Mouse (Mus musculus): ENCODE results near the gene Ece1. TPM values are rescaled to one million over a fixed set of nuclear protein-coding genes. Genes with fewer than 3 reads are reported as not detected.
A peak's percentile ranks its signal among the peaks of the same experiment; 100 is the strongest.

The Ece1 gene
- 35.0 and 35.2 TPM in 2 replicates for polyA plus RNA-seq (2014; fragmentation: Nextera tagmentation; extraction: Ambion mirVana)

DNA sequence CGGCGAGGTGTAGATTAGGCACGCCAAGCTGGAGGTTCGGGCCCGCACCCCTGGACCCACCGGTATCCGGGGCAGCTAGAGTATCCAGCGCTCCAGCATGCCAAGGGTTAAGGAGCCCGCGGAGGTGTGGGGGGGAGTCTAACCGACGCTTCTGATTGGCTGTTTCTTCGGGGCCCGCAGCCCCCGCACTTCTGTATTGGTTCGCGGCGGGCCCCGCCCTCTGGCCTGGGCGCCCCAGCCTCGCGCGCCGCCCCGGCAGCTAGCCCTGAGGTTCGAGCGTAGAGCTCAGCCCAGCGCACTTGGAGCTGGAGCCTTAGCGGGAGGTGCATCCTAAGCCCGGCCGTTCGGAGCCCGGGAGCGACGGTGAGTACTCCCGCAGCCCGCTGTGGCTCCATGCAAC is at the start of gene Ece1:
Gene Ece1, plus strand, starts transcription at position 219 of the 400 bp plus-strand sequence.
- ATAC-seq (replicated peaks; ENCODE audit: low FRiP score) (peak; percentile 92), DNase-seq (ENCODE audit: low spot score) (peak; percentile 95)
- Histone ChIP-seq H3K27me3 (ENCODE audit: control insufficient read depth, insufficient read depth, low read length) (no peaks in the 10 kb centered on the region; the same call in 1 of the 2 replicates), H3K4me1 (replicated peaks; ENCODE audit: control insufficient read depth, insufficient read depth, low read length) (peaks cover 12% of the 10 kb centered on the region; the same call in 1 of the 2 replicates), H3K36me3 (ENCODE audit: control insufficient read depth, insufficient read depth, low read length) (no peaks in the 10 kb centered on the region), H3K27ac (ENCODE audit: low read depth, low read length) (no peak within 1 kb of the TSS), H3K4me2 (ENCODE audit: low read depth, low read length, severe bottlenecking) (peak within 1 kb of the TSS; percentile 94), H3K9ac (ENCODE audit: low read length) (peak within 1 kb of the TSS; percentile 87), H3K9me3 (ENCODE audit: control insufficient read depth, low read length) (no peaks in the 10 kb centered on the region), H3K4me3 (ENCODE audit: low read depth, low read length) (peak within 1 kb of the TSS; percentile 69)
- under 1% methylated on average over 37 of the region's 37 CpGs for WGBS

GRCm38 (mm10) chr4:137812946-137813708 is 48.9 kb upstream of the Ece1 start:
- no peaks in the 10 kb centered on the region for H3K36me3 ChIP-seq (ENCODE audit: control insufficient read depth, insufficient read depth, low read length)
- H3K4me2 ChIP-seq (ENCODE audit: low read depth, low read length, severe bottlenecking) = no peak overlapping the region
- H3K4me3 ChIP-seq (ENCODE audit: low read depth, low read length) = no peak overlapping the region
- H3K27me3 ChIP-seq (ENCODE audit: control insufficient read depth, insufficient read depth, low read length) = no peaks in the 10 kb centered on the region; the same call in 1 of the 2 replicates
- no peak overlapping the region for H3K9ac ChIP-seq (ENCODE audit: low read length)
- no peaks in the 10 kb centered on the region for H3K9me3 ChIP-seq (ENCODE audit: control insufficient read depth, low read length)
- ATAC-seq (replicated peaks; ENCODE audit: low FRiP score) = no peak
- H3K4me1 ChIP-seq (replicated peaks; ENCODE audit: control insufficient read depth, insufficient read depth, low read length) = no peaks in the 10 kb centered on the region
- DNase-seq (ENCODE audit: low spot score) = no peak
- no peak overlapping the region for H3K27ac ChIP-seq (ENCODE audit: low read depth, low read length)
- WGBS = 71% methylated on average over 13 of the region's 13 CpGs

GRCm38 (mm10) chr4:137814140-137814539 is 47.9 kb upstream of the Ece1 start:
- no peaks in the 10 kb centered on the region for H3K4me1 ChIP-seq (replicated peaks; ENCODE audit: control insufficient read depth, insufficient read depth, low read length)
- H3K27me3 ChIP-seq (ENCODE audit: control insufficient read depth, insufficient read depth, low read length) = no peaks in the 10 kb centered on the region; the same call in 1 of the 2 replicates
- H3K9ac ChIP-seq (ENCODE audit: low read length) = no peak overlapping the region
- H3K36me3 ChIP-seq (ENCODE audit: control insufficient read depth, insufficient read depth, low read length) = no peaks in the 10 kb centered on the region
- 84% methylated on average over 7 of the region's 7 CpGs for WGBS
- ATAC-seq (replicated peaks; ENCODE audit: low FRiP score) (no peak), DNase-seq (ENCODE audit: low spot score) (no peak)
- no peaks in the 10 kb centered on the region for H3K9me3 ChIP-seq (ENCODE audit: control insufficient read depth, low read length)
- no peak overlapping the region for H3K4me3 ChIP-seq (ENCODE audit: low read depth, low read length)
- no peak overlapping the region for H3K27ac ChIP-seq (ENCODE audit: low read depth, low read length)
- no peak overlapping the region for H3K4me2 ChIP-seq (ENCODE audit: low read depth, low read length, severe bottlenecking)

DNA sequence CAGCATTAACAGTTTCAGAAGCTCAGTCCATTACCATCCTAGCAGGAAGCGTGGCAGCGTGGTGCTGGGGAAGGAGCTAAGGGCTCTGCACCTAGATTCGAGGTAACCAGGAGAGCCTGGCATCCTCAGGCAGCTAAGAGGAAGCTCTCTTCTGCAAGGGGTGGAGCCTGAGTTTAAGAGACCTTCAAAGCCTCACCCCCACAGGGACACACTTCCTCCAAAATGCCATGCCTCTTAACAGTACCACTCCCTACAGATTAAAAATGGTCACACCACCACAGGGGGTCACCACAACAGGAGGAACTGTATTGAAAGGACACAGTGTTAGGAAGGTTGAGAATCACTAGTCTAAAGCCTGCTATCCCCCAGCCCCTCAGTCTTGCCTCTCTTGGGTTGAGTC is 46.6 kb upstream of the Ece1 start:
- no peak overlapping the region for H3K4me2 ChIP-seq (ENCODE audit: low read depth, low read length, severe bottlenecking)
- DNase-seq (ENCODE audit: low spot score) (no peak), ATAC-seq (replicated peaks; ENCODE audit: low FRiP score) (no peak)
- H3K27ac ChIP-seq (ENCODE audit: low read depth, low read length) = no peak overlapping the region
- H3K9ac ChIP-seq (ENCODE audit: low read length) = no peak overlapping the region
- H3K36me3 ChIP-seq (ENCODE audit: control insufficient read depth, insufficient read depth, low read length) = no peaks in the 10 kb centered on the region
- no peaks in the 10 kb centered on the region for H3K9me3 ChIP-seq (ENCODE audit: control insufficient read depth, low read length)
- H3K27me3 ChIP-seq (ENCODE audit: control insufficient read depth, insufficient read depth, low read length) = no peaks in the 10 kb centered on the region; the same call in 1 of the 2 replicates
- WGBS = 74% methylated on average over 3 of the region's 3 CpGs
- H3K4me3 ChIP-seq (ENCODE audit: low read depth, low read length) = no peak overlapping the region
- no peaks in the 10 kb centered on the region for H3K4me1 ChIP-seq (replicated peaks; ENCODE audit: control insufficient read depth, insufficient read depth, low read length)

DNA sequence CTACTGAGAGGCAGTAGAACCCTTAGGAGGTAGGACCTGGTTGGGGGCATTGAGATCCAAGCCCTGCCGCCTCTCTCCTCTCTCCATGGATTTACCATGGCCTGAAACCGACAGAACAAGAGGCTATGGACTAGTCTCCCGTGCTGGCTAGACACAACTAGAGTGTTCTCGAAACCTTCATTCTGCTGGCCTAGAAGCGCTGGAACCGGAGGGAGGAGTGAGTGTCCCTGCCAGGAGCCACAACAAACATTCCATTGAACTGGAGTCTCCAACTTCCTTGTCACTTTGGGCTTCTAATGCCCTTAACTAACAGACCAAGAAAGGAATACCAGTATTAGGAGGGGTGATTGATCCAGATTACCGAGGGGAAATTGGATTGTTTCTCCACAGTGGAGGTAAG is 45.8 kb upstream of the Ece1 start:
- Histone ChIP-seq H3K9ac (ENCODE audit: low read length) (no peak overlapping the region), H3K9me3 (ENCODE audit: control insufficient read depth, low read length) (no peaks in the 10 kb centered on the region), H3K27ac (ENCODE audit: low read depth, low read length) (no peak overlapping the region), H3K27me3 (ENCODE audit: control insufficient read depth, insufficient read depth, low read length) (no peaks in the 10 kb centered on the region; the same call in 1 of the 2 replicates), H3K36me3 (ENCODE audit: control insufficient read depth, insufficient read depth, low read length) (no peaks in the 10 kb centered on the region), H3K4me1 (replicated peaks; ENCODE audit: control insufficient read depth, insufficient read depth, low read length) (no peaks in the 10 kb centered on the region), H3K4me2 (ENCODE audit: low read depth, low read length, severe bottlenecking) (no peak overlapping the region), H3K4me3 (ENCODE audit: low read depth, low read length) (no peak overlapping the region)
- DNase-seq (ENCODE audit: low spot score) (no peak), ATAC-seq (replicated peaks; ENCODE audit: low FRiP score) (no peak)
- 84% methylated on average over 7 of the region's 7 CpGs for WGBS

DNA sequence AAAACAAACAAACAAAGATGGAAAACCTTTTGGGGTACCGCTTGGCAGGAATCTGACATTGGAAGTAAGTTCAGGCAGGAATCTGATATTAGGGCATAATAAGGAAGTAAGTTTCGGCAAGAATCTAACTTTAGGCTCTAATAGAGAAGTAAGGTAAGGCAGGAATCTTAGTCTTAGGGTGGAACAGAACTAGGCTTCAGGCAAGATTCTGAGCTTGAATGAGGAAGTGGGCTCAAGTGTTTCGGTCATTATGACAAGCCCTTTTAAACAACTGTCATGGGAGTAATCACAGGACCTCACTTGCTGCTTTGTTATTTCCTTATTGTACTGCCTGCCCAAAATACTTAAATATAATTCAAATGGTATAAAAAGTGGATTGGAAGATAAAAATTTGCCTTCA is 43.7 kb upstream of the Ece1 start:
- 94% methylated on average over 3 of the region's 3 CpGs for WGBS
- Histone ChIP-seq H3K9ac (ENCODE audit: low read length) (no peak overlapping the region), H3K27me3 (ENCODE audit: control insufficient read depth, insufficient read depth, low read length) (no peaks in the 10 kb centered on the region), H3K4me2 (ENCODE audit: low read depth, low read length, severe bottlenecking) (no peak overlapping the region), H3K36me3 (ENCODE audit: control insufficient read depth, insufficient read depth, low read length) (no peaks in the 10 kb centered on the region), H3K27ac (ENCODE audit: low read depth, low read length) (no peak overlapping the region), H3K4me3 (ENCODE audit: low read depth, low read length) (no peak overlapping the region), H3K4me1 (replicated peaks; ENCODE audit: control insufficient read depth, insufficient read depth, low read length) (no peaks in the 10 kb centered on the region), H3K9me3 (ENCODE audit: control insufficient read depth, low read length) (no peaks in the 10 kb centered on the region)
- DNase-seq (ENCODE audit: low spot score) = no peak
- ATAC-seq (replicated peaks; ENCODE audit: low FRiP score) = no peak

- H3K27me3 ChIP-seq (ENCODE audit: control insufficient read depth, insufficient read depth, low read length) = no peaks in the 10 kb centered on the region
Observed at GRCm38 (mm10) chr4:137819487-137819886, 42.5 kb upstream of the Ece1 start.

DNA sequence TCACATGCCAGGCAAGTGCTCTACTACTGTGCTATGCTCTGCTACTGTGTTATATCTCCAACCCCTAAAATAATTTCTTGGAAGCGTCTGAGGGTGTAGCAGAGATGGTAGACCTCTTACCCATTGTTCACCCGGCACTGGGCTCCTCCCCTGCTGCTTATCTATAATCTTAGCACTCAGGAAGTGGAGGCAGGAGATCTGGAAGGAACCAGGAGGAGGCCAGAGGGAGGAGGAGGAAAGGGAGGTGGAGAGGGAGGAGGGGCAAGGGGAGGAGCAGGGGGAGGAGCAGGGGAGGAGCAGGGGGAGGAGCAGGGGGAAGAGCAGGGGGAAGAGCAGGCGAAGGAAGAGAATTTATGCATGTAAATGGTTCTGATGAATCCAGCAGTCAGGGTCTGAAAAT is 41.3 kb upstream of the Ece1 start:
- Histone ChIP-seq H3K4me2 (ENCODE audit: low read depth, low read length, severe bottlenecking) (no peak overlapping the region), H3K36me3 (ENCODE audit: control insufficient read depth, insufficient read depth, low read length) (no peaks in the 10 kb centered on the region), H3K4me1 (replicated peaks; ENCODE audit: control insufficient read depth, insufficient read depth, low read length) (no peaks in the 10 kb centered on the region), H3K27me3 (ENCODE audit: control insufficient read depth, insufficient read depth, low read length) (no peaks in the 10 kb centered on the region), H3K9me3 (ENCODE audit: control insufficient read depth, low read length) (no peaks in the 10 kb centered on the region), H3K9ac (ENCODE audit: low read length) (no peak overlapping the region), H3K27ac (ENCODE audit: low read depth, low read length) (no peak overlapping the region), H3K4me3 (ENCODE audit: low read depth, low read length) (no peak overlapping the region)
- DNase-seq (ENCODE audit: low spot score) (no peak), ATAC-seq (replicated peaks; ENCODE audit: low FRiP score) (no peak)
- 57% methylated on average over 3 of the region's 3 CpGs for WGBS

More at GRCm38 (mm10) chr4:137819487-137819886, 42.5 kb upstream of the Ece1 start:
- ATAC-seq (replicated peaks; ENCODE audit: low FRiP score) = no peak
- DNase-seq (ENCODE audit: low spot score) = peak; percentile 65
- Histone ChIP-seq H3K9me3 (ENCODE audit: control insufficient read depth, low read length) (no peaks in the 10 kb centered on the region), H3K27ac (ENCODE audit: low read depth, low read length) (no peak overlapping the region), H3K9ac (ENCODE audit: low read length) (no peak overlapping the region), H3K36me3 (ENCODE audit: control insufficient read depth, insufficient read depth, low read length) (no peaks in the 10 kb centered on the region), H3K4me2 (ENCODE audit: low read depth, low read length, severe bottlenecking) (no peak overlapping the region), H3K4me1 (replicated peaks; ENCODE audit: control insufficient read depth, insufficient read depth, low read length) (no peaks in the 10 kb centered on the region), H3K4me3 (ENCODE audit: low read depth, low read length) (no peak overlapping the region)
- 72% methylated on average over 2 of the region's 2 CpGs for WGBS

DNA sequence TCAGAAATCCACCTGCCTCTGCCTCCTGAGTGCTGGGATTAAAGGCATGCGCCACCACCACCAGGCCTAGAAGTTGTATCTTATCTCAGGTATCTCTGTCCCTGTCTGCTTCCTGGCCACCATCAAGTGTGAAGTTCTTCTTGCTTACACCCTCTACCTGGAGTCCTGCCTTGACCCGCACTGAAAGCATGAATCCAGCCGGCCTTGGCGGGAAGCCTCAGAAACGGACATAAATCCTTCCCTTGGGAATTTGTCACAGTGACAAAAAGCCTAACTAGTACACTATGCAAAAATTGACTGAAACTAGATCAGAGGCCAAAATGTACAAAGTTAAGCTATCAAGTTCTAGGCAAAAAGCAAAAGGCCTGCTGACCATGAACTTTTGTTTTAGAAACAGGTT is 39.5 kb upstream of the Ece1 start:
- ATAC-seq (replicated peaks; ENCODE audit: low FRiP score) (no peak), DNase-seq (ENCODE audit: low spot score) (no peak)
- Histone ChIP-seq H3K9ac (ENCODE audit: low read length) (no peak overlapping the region), H3K36me3 (ENCODE audit: control insufficient read depth, insufficient read depth, low read length) (no peaks in the 10 kb centered on the region), H3K4me1 (replicated peaks; ENCODE audit: control insufficient read depth, insufficient read depth, low read length) (no peaks in the 10 kb centered on the region), H3K27ac (ENCODE audit: low read depth, low read length) (no peak overlapping the region), H3K4me3 (ENCODE audit: low read depth, low read length) (no peak overlapping the region), H3K4me2 (ENCODE audit: low read depth, low read length, severe bottlenecking) (no peak overlapping the region), H3K27me3 (ENCODE audit: control insufficient read depth, insufficient read depth, low read length) (no peaks in the 10 kb centered on the region), H3K9me3 (ENCODE audit: control insufficient read depth, low read length) (no peaks in the 10 kb centered on the region)
- WGBS = 97% methylated on average over 5 of the region's 5 CpGs

All from forebrain, embryonic 11.5 days (tissue).